Mouse (Mus musculus) urinary bladder, postnatal 14 days (tissue): ENCODE measurements around the gene Cacng4.

ENCODE experiments used
- DNase-seq: peaks from one replicate; pipeline ENCODE4 v3.0.0; 2021; ENCODE audit warnings: low spot score

The Cacng4 gene

GRCm38 (mm10) chr11:107794547-107795269 is at the start of gene Cacng4:
TSS of gene Cacng4 (minus strand) at chr11:107794557.
- DNase-seq = peak; percentile 22

- DNase-seq = no peak
These were observed 39.1 kb upstream of the Cacng4 start for GRCm38 (mm10) chr11:107833351-107834040.

GRCm38 (mm10) chr11:107817196-107817595 is 22.8 kb upstream of the Cacng4 start:
- no peak for DNase-seq

- no peak for DNase-seq
These were observed 18.7 kb upstream of the Cacng4 start for GRCm38 (mm10) chr11:107812941-107813648.

- no peak for DNase-seq
These were observed 18.1 kb upstream of the Cacng4 start for GRCm38 (mm10) chr11:107812429-107812828.

GRCm38 (mm10) chr11:107808508-107808907 is 14.2 kb upstream of the Cacng4 start:
- DNase-seq = no peak

GRCm38 (mm10) chr11:107806058-107806457 is 11.7 kb upstream of the Cacng4 start:
- DNase-seq = no peak

- DNase-seq = no peak
These were observed 7.6 kb upstream of the Cacng4 start for GRCm38 (mm10) chr11:107801946-107802345.

GRCm38 (mm10) chr11:107799331-107799730 is 5.0 kb upstream of the Cacng4 start:
- DNase-seq = no peak

- no peak for DNase-seq
These were observed 2.0 kb upstream of the Cacng4 start for GRCm38 (mm10) chr11:107796346-107796745.

GRCm38 (mm10) chr11:107795384-107796035 is 1.2 kb upstream of the Cacng4 start:
- no peak for DNase-seq

GRCm38 (mm10) chr11:107794103-107794493 is 259 bp downstream of the Cacng4 start:
- no peak for DNase-seq

- no peak for DNase-seq
These were observed 906 bp downstream of the Cacng4 start for GRCm38 (mm10) chr11:107793200-107794102.

- DNase-seq = no peak
These were observed 2.2 kb downstream of the Cacng4 start for GRCm38 (mm10) chr11:107792136-107792535.

GRCm38 (mm10) chr11:107785761-107786160 is 8.6 kb downstream of the Cacng4 start:
- no peak for DNase-seq

GRCm38 (mm10) chr11:107785288-107785687 is 9.1 kb downstream of the Cacng4 start:
- DNase-seq = no peak

GRCm38 (mm10) chr11:107783861-107784754 is 10.2 kb downstream of the Cacng4 start:
- no peak for DNase-seq

GRCm38 (mm10) chr11:107782591-107782990 is 11.8 kb downstream of the Cacng4 start:
- no peak for DNase-seq

GRCm38 (mm10) chr11:107778859-107779258 is 15.5 kb downstream of the Cacng4 start:
- no peak for DNase-seq

GRCm38 (mm10) chr11:107777487-107777886 is 16.9 kb downstream of the Cacng4 start:
- no peak for DNase-seq
